Mouse (Mus musculus) embryonic facial prominence, embryonic 11.5 days (tissue): ENCODE results near the gene Lypd6b. TPM values are rescaled to one million over a fixed set of nuclear protein-coding genes. Genes with fewer than 3 reads are reported as not detected.
A peak's percentile ranks its signal among the peaks of the same experiment; 100 is the strongest.

Source experiments
- ATAC-seq: fragments of 200-750 bp; cut with Nextera tagmentation; replicated peaks from 2 replicates; pipeline ENCODE4 v1.8.0; 2017; ENCODE audit warnings: low read depth; ENCODE audit not compliant: insufficient number of reproducible peaks, low FRiP score, low TSS enrichment
- DNase-seq: peaks from one replicate; pipeline ENCODE4 v3.0.0-alpha.2; 2015; ENCODE audit warnings: low spot score
- H3K27ac ChIP-seq: fragments of 300-500 bp; sonication (generic); replicated peaks from 2 replicates; pipeline ENCODE4 v1.5.1; 2014; ENCODE audit warnings: mild to moderate bottlenecking, low read depth, low read length, control low read depth
- H3K27me3 ChIP-seq: fragments of 300-500 bp; sonication (generic); 2 replicates; pipeline ENCODE4 v1.6.1; 2014; ENCODE audit warnings: mild to moderate bottlenecking, low read length, moderate library complexity, mixed read lengths; ENCODE audit not compliant: control insufficient read depth, insufficient read depth
- H3K36me3 ChIP-seq: fragments of 300-500 bp; sonication (generic); replicated peaks from 2 replicates; pipeline ENCODE4 v1.6.1; 2014; ENCODE audit warnings: low read depth, mild to moderate bottlenecking, low read length, moderate library complexity, mixed read lengths; ENCODE audit not compliant: control insufficient read depth, insufficient read depth
- H3K4me1 ChIP-seq: fragments of 300-500 bp; sonication (generic); 2 replicates; pipeline ENCODE4 v1.6.1; 2014; ENCODE audit warnings: low read length, mixed read lengths; ENCODE audit not compliant: control insufficient read depth, insufficient read depth
- H3K4me2 ChIP-seq: fragments of 300-500 bp; sonication (generic); 2 replicates; pipeline ENCODE4 v1.6.1; 2014; ENCODE audit warnings: low read depth, mild to moderate bottlenecking, control low read depth, low read length, moderate library complexity
- H3K4me3 ChIP-seq: fragments of 300-500 bp; sonication (generic); 2 replicates; pipeline ENCODE4 v1.5.1; 2014; ENCODE audit warnings: low read depth, low read length, control low read depth
- H3K9ac ChIP-seq: fragments of 300-500 bp; sonication (generic); replicated peaks from 2 replicates; pipeline ENCODE4 v1.6.1; 2014; ENCODE audit warnings: mild to moderate bottlenecking, control low read depth, low read length
- H3K9me3 ChIP-seq: fragments of 300-500 bp; sonication (generic); replicated peaks from 2 replicates; pipeline ENCODE4 v1.6.1; 2016; ENCODE audit warnings: mild to moderate bottlenecking, low read length, inconsistent platforms, mixed read lengths; ENCODE audit not compliant: control insufficient read depth
- WGBS: fragments of 180-500 bp; shearing (Covaris S2); extraction: QIAGEN DNeasy Blood & Tissue Kit; methylation state at CpG from one replicate; pipeline ENCODE4 v1.1.7; 2014; 5-methylcytosine and 5-hydroxymethylcytosine counted together
- polyA plus RNA-seq: library from polyadenylated mRNA; unstranded; fragments of >200 nt; fragmentation: Nextera tagmentation; extraction: Ambion mirVana; gene quantifications from 2 replicates; pipeline ENCODE4 v1.2.1, GENCODE M21; 2014

Lypd6b gene
- polyA plus RNA-seq, 1 experiment from 2014 or later: 4.2 TPM

DNA sequence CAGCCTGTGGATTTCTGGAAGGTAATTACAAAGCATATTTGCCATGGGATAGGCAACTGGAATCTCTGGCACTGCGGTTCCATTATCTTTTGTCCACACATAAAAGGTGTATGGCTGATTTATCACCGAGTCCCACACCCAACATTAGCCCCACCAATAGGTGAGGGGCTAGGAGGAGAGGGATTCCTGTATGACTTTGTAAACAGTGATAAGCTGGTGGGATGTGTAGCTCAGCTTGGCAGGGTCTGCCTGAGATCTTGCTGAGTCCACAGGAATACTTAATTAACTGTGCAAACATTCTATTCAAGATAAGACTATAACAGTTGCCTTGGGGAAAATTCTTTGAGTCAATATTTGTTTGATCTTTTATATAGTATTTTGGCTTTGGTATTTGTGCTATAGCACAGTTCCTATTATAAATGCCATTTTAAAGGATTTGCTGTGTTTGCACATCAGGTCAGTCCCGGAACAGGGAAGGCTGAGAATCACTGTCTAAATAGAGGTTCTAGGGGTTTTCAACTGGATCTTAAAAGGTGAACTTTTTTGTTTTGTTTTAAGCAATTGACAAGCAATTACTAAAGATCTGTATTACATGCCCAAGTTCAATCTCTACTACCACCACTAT is 28.3 kb downstream of the Lypd6b start:
- Histone ChIP-seq H3K36me3 (no peaks in the 10 kb centered on the region), H3K9me3 (no peaks in the 10 kb centered on the region), H3K4me1 (no peaks in the 10 kb centered on the region), H3K27ac (no peak overlapping the region), H3K4me2 (no peak overlapping the region), H3K4me3 (no peak overlapping the region), H3K9ac (no peak overlapping the region), H3K27me3 (no peaks in the 10 kb centered on the region)
- ATAC-seq (no peak), DNase-seq (no peak)
- 86% methylated on average over 3 of the region's 3 CpGs for WGBS

DNA sequence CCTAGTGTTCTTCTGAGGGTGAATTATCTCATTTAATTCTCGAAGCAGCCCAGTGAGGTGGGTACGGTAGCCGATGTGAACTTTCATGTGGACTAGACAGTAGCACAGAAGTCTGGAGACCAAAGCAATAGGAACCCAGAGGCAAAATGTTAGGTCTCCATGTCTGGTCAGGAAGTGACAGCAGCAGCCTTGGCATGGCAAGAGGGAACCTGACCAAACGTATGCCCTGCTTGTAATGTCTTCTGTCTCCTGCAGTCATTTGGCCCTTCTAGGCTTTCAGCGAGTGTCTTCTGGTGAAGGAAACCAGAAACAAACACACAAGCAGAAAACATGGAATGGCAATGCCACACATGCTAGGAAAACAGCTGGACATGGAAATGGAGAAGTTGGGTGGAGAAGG is 29.1 kb downstream of the Lypd6b start:
- Histone ChIP-seq H3K36me3 (no peaks in the 10 kb centered on the region), H3K27ac (no peak overlapping the region), H3K9ac (no peak overlapping the region), H3K4me1 (no peaks in the 10 kb centered on the region), H3K27me3 (no peaks in the 10 kb centered on the region), H3K4me3 (no peak overlapping the region), H3K9me3 (no peaks in the 10 kb centered on the region), H3K4me2 (no peak overlapping the region)
- ATAC-seq (no peak), DNase-seq (no peak)
- 92% methylated on average over 5 of the region's 5 CpGs for WGBS

DNA sequence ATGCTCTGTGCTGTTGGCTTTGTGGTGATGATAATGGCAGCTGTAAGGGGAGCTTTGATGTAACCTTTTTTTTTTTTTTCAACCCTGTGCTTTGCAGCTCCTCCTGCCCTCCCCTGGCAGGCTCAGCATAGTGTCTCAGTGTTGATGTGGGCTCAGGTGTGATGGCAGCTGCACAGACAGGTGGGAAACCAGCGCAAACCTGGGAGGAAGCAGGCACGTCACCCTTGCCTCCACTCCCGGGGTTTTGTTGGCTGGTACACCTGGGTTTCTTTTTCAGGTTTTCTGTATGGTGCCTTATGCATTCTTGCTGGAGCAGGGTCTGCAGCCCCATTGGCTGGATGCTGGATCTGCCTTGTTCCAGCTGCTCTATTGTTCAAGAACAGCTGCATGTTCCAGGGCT is 29.7 kb downstream of the Lypd6b start:
- Histone ChIP-seq H3K9me3 (no peaks in the 10 kb centered on the region), H3K4me2 (no peak overlapping the region), H3K27me3 (no peaks in the 10 kb centered on the region), H3K9ac (no peak overlapping the region), H3K4me3 (no peak overlapping the region), H3K27ac (no peak overlapping the region), H3K4me1 (no peaks in the 10 kb centered on the region), H3K36me3 (no peaks in the 10 kb centered on the region)
- ATAC-seq (no peak), DNase-seq (no peak)
- WGBS: 84% methylated on average over 3 of the region's 3 CpGs

DNA sequence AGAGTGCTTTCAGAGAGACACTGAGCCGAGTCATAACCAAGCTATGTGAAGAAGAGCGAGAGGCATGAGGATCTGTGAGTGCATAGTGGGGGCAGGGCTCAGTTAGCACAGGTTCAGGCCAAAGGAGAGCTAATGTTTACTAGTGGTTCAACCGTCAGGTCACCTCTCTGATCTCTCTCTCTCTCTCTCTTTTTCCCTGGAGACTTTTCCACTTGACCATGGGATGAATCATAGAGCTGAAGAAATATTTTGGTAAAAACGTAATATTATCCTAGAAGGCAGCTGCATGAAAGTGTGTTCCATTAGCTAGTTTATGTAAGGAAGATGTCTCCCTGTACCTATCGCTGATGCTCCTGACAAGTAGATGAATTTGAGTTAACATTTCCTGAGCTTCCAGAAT is 30.6 kb downstream of the Lypd6b start:
- no peaks in the 10 kb centered on the region for H3K4me1 ChIP-seq
- H3K36me3 ChIP-seq: no peaks in the 10 kb centered on the region
- no peak overlapping the region for H3K27ac ChIP-seq
- no peak overlapping the region for H3K9ac ChIP-seq
- WGBS: 81% methylated on average over 5 of the region's 5 CpGs
- H3K27me3 ChIP-seq: no peaks in the 10 kb centered on the region
- no peak overlapping the region for H3K4me2 ChIP-seq
- H3K4me3 ChIP-seq: no peak overlapping the region
- ATAC-seq (no peak), DNase-seq (no peak)
- H3K9me3 ChIP-seq: no peaks in the 10 kb centered on the region

DNA sequence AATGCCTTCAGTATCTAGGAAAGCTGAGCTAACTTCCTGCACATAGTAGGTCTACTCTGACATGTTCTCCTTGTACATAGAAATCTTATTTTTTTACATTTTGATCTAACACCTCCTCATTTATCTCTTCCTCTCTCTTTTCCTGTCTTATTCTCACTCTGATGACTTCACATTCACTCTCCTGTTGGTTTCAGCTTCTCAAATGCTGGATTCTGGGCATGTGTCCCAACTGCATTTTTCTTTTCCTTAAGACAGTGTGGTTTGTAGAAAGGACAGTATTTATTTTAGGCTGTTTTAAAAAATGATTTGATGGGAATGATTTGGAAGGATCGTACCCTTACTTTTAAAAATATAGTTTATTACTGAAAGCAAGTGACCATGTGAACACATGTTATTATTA is 34.8 kb downstream of the Lypd6b start:
- Histone ChIP-seq H3K9me3 (no peaks in the 10 kb centered on the region), H3K36me3 (no peaks in the 10 kb centered on the region), H3K4me2 (no peak overlapping the region), H3K4me3 (no peak overlapping the region), H3K27ac (no peak overlapping the region), H3K27me3 (no peaks in the 10 kb centered on the region), H3K9ac (no peak overlapping the region), H3K4me1 (no peaks in the 10 kb centered on the region)
- ATAC-seq (no peak), DNase-seq (no peak)
- WGBS: 91% methylated on average over 1 of the region's 1 CpGs

DNA sequence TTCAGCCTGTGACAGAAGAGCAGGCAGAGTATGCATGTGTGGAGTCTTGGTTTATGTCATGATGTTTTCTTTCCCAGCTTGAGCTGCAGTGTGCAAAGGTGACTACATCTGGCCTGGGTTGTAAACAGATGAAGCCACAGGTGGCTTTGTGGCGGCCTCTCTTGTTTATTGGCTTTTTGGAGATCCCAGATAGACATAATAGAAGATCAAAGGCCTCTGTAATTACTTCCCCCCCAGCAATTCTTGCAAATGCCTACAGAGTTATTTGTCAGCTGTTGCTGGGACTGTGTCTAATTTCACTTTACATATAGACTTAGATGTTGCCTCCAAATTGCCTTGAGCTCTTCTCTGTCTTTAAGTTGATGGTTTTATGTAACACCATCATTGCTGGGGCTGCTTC is 38.1 kb downstream of the Lypd6b start:
- ATAC-seq: no peak
- WGBS: 17% methylated on average over 1 of the region's 1 CpGs

DNA sequence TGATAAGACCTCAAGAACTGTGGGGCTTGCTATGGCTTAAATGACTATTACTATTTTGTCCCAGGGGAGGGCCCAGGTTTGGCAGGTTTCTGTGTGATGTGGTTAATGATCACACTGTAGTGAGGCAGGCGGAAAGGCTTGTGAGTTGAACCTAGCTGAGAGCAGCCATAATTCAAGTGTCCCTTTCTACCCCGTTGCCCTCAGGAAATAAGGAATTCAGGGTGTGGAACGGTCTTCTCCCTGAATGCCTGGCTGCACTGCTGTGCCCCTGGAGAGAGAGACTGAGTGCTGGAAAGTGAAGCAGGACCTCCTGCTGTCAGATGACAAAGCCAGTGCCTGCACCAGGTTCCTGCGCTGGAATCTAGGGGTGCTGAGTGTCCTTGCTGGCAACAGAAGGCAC is 40.3 kb downstream of the Lypd6b start:
- Histone ChIP-seq H3K27me3 (no peaks in the 10 kb centered on the region), H3K27ac (no peak overlapping the region), H3K36me3 (no peaks in the 10 kb centered on the region), H3K4me1 (no peaks in the 10 kb centered on the region), H3K4me2 (no peak overlapping the region), H3K9ac (no peak overlapping the region), H3K4me3 (no peak overlapping the region), H3K9me3 (no peaks in the 10 kb centered on the region)
- DNase-seq (no peak), ATAC-seq (no peak)
- 49% methylated on average over 4 of the region's 4 CpGs for WGBS

More for the DNA sequence above, 38.1 kb downstream of the Lypd6b start:
- H3K9me3 ChIP-seq: no peaks in the 10 kb centered on the region
- H3K36me3 ChIP-seq: no peaks in the 10 kb centered on the region
- no peak overlapping the region for H3K9ac ChIP-seq
- peak; percentile 36 for DNase-seq
- H3K4me2 ChIP-seq: no peak overlapping the region
- no peaks in the 10 kb centered on the region for H3K27me3 ChIP-seq
- no peak overlapping the region for H3K27ac ChIP-seq
- no peaks in the 10 kb centered on the region for H3K4me1 ChIP-seq
- H3K4me3 ChIP-seq: no peak overlapping the region

DNA sequence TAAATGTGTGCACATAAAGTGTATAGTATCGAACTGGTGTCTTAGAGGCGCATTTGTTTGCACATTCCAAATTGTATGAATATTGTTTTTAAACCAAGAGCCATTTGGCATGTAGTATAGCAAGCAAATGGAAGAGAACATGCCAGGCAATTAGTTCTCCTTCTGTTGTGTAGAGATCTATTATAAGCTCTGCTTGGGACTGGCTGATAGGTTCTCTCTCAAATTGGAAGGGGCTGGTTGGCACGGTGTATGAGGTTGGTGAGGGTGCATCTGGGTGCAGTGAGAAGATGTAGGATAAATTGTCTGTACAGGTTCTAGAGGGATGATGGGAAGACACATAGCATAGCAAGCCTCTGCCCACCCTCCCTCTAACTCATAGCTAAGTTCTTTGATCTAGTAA is 42.9 kb downstream of the Lypd6b start:
- ATAC-seq: no peak
- DNase-seq: no peak
- 89% methylated on average over 3 of the region's 3 CpGs for WGBS

More for the DNA sequence above, 42.9 kb downstream of the Lypd6b start:
- Histone ChIP-seq H3K4me2 (no peak overlapping the region), H3K4me1 (no peaks in the 10 kb centered on the region), H3K9me3 (no peaks in the 10 kb centered on the region), H3K4me3 (no peak overlapping the region), H3K27me3 (no peaks in the 10 kb centered on the region), H3K27ac (no peak overlapping the region), H3K9ac (no peak overlapping the region), H3K36me3 (no peaks in the 10 kb centered on the region)
